Mouse (Mus musculus): ENCODE results near the gene Tmem104. TPM values are rescaled to one million over a fixed set of nuclear protein-coding genes. Genes with fewer than 3 reads are reported as not detected.
A peak's percentile ranks its signal among the peaks of the same experiment; 100 is the strongest.

Tmem104 gene
- polyA plus RNA-seq, 1 experiment from 2014 or later, result 10.7 TPM

- H3K4me2 ChIP-seq (replicated peaks), result no peak overlapping the region
- H3K9ac ChIP-seq, result no peak overlapping the region
- 81% methylated on average over 3 of the region's 3 CpGs for WGBS
- H3K36me3 ChIP-seq (replicated peaks; ENCODE audit: control insufficient read depth, insufficient read depth), result peaks cover 17% of the 10 kb centered on the region; the same call in 1 of the 2 replicates
- peaks cover 16% of the 10 kb centered on the region for H3K4me1 ChIP-seq (replicated peaks; ENCODE audit: control insufficient read depth, insufficient read depth, low read length)
- H3K27me3 ChIP-seq (ENCODE audit: control insufficient read depth, insufficient read depth, low read length), result peaks cover 9% of the 10 kb centered on the region; the same call in 1 of the 2 replicates
- H3K9me3 ChIP-seq (ENCODE audit: control insufficient read depth, low read length), result no peaks in the 10 kb centered on the region
- no peak for DNase-seq (ENCODE audit: low spot score)
- no peak overlapping the region for H3K4me3 ChIP-seq (replicated peaks; ENCODE audit: low read length)
- ATAC-seq (ENCODE audit: low FRiP score), result no peak
- no peak overlapping the region for H3K27ac ChIP-seq
Measured at GRCm38 (mm10) chr11:115242746-115243145, 55.5 kb downstream of the Tmem104 start.

- peaks cover 19% of the 10 kb centered on the region for H3K27me3 ChIP-seq (ENCODE audit: control insufficient read depth, insufficient read depth, low read length)
- no peaks in the 10 kb centered on the region for H3K9me3 ChIP-seq (ENCODE audit: control insufficient read depth, low read length)
- H3K9ac ChIP-seq, result no peak overlapping the region
- 93% methylated on average over 12 of the region's 12 CpGs for WGBS
- H3K27ac ChIP-seq, result no peak overlapping the region
- DNase-seq (ENCODE audit: low spot score) (no peak), ATAC-seq (ENCODE audit: low FRiP score) (no peak)
- no peak overlapping the region for H3K4me2 ChIP-seq (replicated peaks)
- H3K4me1 ChIP-seq (replicated peaks; ENCODE audit: control insufficient read depth, insufficient read depth, low read length), result peaks cover 16% of the 10 kb centered on the region
- H3K36me3 ChIP-seq (replicated peaks; ENCODE audit: control insufficient read depth, insufficient read depth), result peaks cover 17% of the 10 kb centered on the region; the same call in 1 of the 2 replicates
- H3K4me3 ChIP-seq (replicated peaks; ENCODE audit: low read length), result no peak overlapping the region
Measured at GRCm38 (mm10) chr11:115243783-115244182, 56.5 kb downstream of the Tmem104 start.

- Histone ChIP-seq H3K9me3 (ENCODE audit: control insufficient read depth, low read length) (no peaks in the 10 kb centered on the region), H3K27ac (no peak overlapping the region), H3K4me1 (replicated peaks; ENCODE audit: control insufficient read depth, insufficient read depth, low read length) (peaks cover 19% of the 10 kb centered on the region), H3K36me3 (replicated peaks; ENCODE audit: control insufficient read depth, insufficient read depth) (peaks cover 17% of the 10 kb centered on the region; the same call in 1 of the 2 replicates), H3K9ac (no peak overlapping the region), H3K4me2 (replicated peaks) (no peak overlapping the region), H3K4me3 (replicated peaks; ENCODE audit: low read length) (no peak overlapping the region), H3K27me3 (ENCODE audit: control insufficient read depth, insufficient read depth, low read length) (peaks cover 29% of the 10 kb centered on the region)
- 70% methylated on average over 8 of the region's 8 CpGs for WGBS
- no peak for DNase-seq (ENCODE audit: low spot score)
- no peak for ATAC-seq (ENCODE audit: low FRiP score)
Measured at GRCm38 (mm10) chr11:115244840-115245239, 57.6 kb downstream of the Tmem104 start.

GRCm38 (mm10) chr11:115246386-115246785 is 59.1 kb downstream of the Tmem104 start:
- H3K36me3 ChIP-seq (replicated peaks; ENCODE audit: control insufficient read depth, insufficient read depth), result peaks cover 17% of the 10 kb centered on the region; the same call in 1 of the 2 replicates
- no peak overlapping the region for H3K4me3 ChIP-seq (replicated peaks; ENCODE audit: low read length)
- ATAC-seq (ENCODE audit: low FRiP score), result peak; percentile 40; the same call in 1 of the 2 replicates
- H3K27ac ChIP-seq, result no peak overlapping the region
- 52% methylated on average over 8 of the region's 8 CpGs for WGBS
- no peak for DNase-seq (ENCODE audit: low spot score)
- H3K9ac ChIP-seq, result no peak overlapping the region
- H3K27me3 ChIP-seq (ENCODE audit: control insufficient read depth, insufficient read depth, low read length), result peaks cover 44% of the 10 kb centered on the region
- H3K4me2 ChIP-seq (replicated peaks), result no peak overlapping the region
- peaks cover 29% of the 10 kb centered on the region for H3K4me1 ChIP-seq (replicated peaks; ENCODE audit: control insufficient read depth, insufficient read depth, low read length)
- H3K9me3 ChIP-seq (ENCODE audit: control insufficient read depth, low read length), result no peaks in the 10 kb centered on the region

GRCm38 (mm10) chr11:115247240-115247639 is 60.0 kb downstream of the Tmem104 start:
- no peak overlapping the region for H3K4me3 ChIP-seq (replicated peaks; ENCODE audit: low read length)
- no peak overlapping the region for H3K27ac ChIP-seq
- DNase-seq (ENCODE audit: low spot score), result no peak
- H3K4me1 ChIP-seq (replicated peaks; ENCODE audit: control insufficient read depth, insufficient read depth, low read length), result peaks cover 29% of the 10 kb centered on the region
- WGBS, result 18% methylated on average over 3 of the region's 3 CpGs
- H3K36me3 ChIP-seq (replicated peaks; ENCODE audit: control insufficient read depth, insufficient read depth), result peaks cover 17% of the 10 kb centered on the region; the same call in 1 of the 2 replicates
- no peak for ATAC-seq (ENCODE audit: low FRiP score)
- H3K9me3 ChIP-seq (ENCODE audit: control insufficient read depth, low read length), result no peaks in the 10 kb centered on the region
- H3K9ac ChIP-seq, result no peak overlapping the region
- peaks cover 44% of the 10 kb centered on the region for H3K27me3 ChIP-seq (ENCODE audit: control insufficient read depth, insufficient read depth, low read length)
- no peak overlapping the region for H3K4me2 ChIP-seq (replicated peaks)

GRCm38 (mm10) chr11:115247945-115248344 is 60.7 kb downstream of the Tmem104 start:
- 70% methylated on average over 6 of the region's 6 CpGs for WGBS
- Histone ChIP-seq H3K27me3 (ENCODE audit: control insufficient read depth, insufficient read depth, low read length) (peaks cover 44% of the 10 kb centered on the region), H3K4me2 (replicated peaks) (no peak overlapping the region), H3K36me3 (replicated peaks; ENCODE audit: control insufficient read depth, insufficient read depth) (peaks cover 17% of the 10 kb centered on the region; the same call in 1 of the 2 replicates), H3K9ac (no peak overlapping the region), H3K27ac (no peak overlapping the region), H3K9me3 (ENCODE audit: control insufficient read depth, low read length) (no peaks in the 10 kb centered on the region), H3K4me1 (replicated peaks; ENCODE audit: control insufficient read depth, insufficient read depth, low read length) (peaks cover 29% of the 10 kb centered on the region), H3K4me3 (replicated peaks; ENCODE audit: low read length) (no peak overlapping the region)
- DNase-seq (ENCODE audit: low spot score), result no peak
- ATAC-seq (ENCODE audit: low FRiP score), result no peak

- H3K36me3 ChIP-seq (replicated peaks; ENCODE audit: control insufficient read depth, insufficient read depth), result 0 out of 2 replicates have a peak, but pooled peaks cover 6% of the 10 kb centered on the region
- H3K27ac ChIP-seq, result no peak overlapping the region
- peaks cover 29% of the 10 kb centered on the region for H3K4me1 ChIP-seq (replicated peaks; ENCODE audit: control insufficient read depth, insufficient read depth, low read length)
- ATAC-seq (ENCODE audit: low FRiP score), result no peak
- 2% methylated on average over 60 of the region's 63 CpGs for WGBS
- H3K9ac ChIP-seq, result peak overlapping the region; percentile 57
- peaks cover 49% of the 10 kb centered on the region for H3K27me3 ChIP-seq (ENCODE audit: control insufficient read depth, insufficient read depth, low read length)
- peak overlapping the region; percentile 89 for H3K4me2 ChIP-seq (replicated peaks)
- peak overlapping the region; percentile 48 for H3K4me3 ChIP-seq (replicated peaks; ENCODE audit: low read length)
- DNase-seq (ENCODE audit: low spot score), result no peak
- H3K9me3 ChIP-seq (ENCODE audit: control insufficient read depth, low read length), result no peaks in the 10 kb centered on the region
Measured at GRCm38 (mm10) chr11:115249721-115250404, 62.6 kb downstream of the Tmem104 start.

- Histone ChIP-seq H3K4me3 (replicated peaks; ENCODE audit: low read length) (peak overlapping the region; percentile 48), H3K27me3 (ENCODE audit: control insufficient read depth, insufficient read depth, low read length) (peaks cover 49% of the 10 kb centered on the region), H3K9me3 (ENCODE audit: control insufficient read depth, low read length) (no peaks in the 10 kb centered on the region), H3K4me1 (replicated peaks; ENCODE audit: control insufficient read depth, insufficient read depth, low read length) (peaks cover 23% of the 10 kb centered on the region), H3K27ac (no peak overlapping the region), H3K36me3 (replicated peaks; ENCODE audit: control insufficient read depth, insufficient read depth) (0 out of 2 replicates have a peak, but pooled peaks cover under 1% of the 10 kb centered on the region), H3K9ac (peak overlapping the region; percentile 57), H3K4me2 (replicated peaks) (peak overlapping the region; percentile 89)
- ATAC-seq (ENCODE audit: low FRiP score), result no peak
- DNase-seq (ENCODE audit: low spot score), result no peak
- 2% methylated on average over 32 of the region's 36 CpGs for WGBS
Measured at GRCm38 (mm10) chr11:115250405-115251090, 63.3 kb downstream of the Tmem104 start.

GRCm38 (mm10) chr11:115251258-115251657 is 64.0 kb downstream of the Tmem104 start:
- Histone ChIP-seq H3K4me2 (replicated peaks) (no peak overlapping the region), H3K9me3 (ENCODE audit: control insufficient read depth, low read length) (no peaks in the 10 kb centered on the region), H3K27ac (no peak overlapping the region), H3K27me3 (ENCODE audit: control insufficient read depth, insufficient read depth, low read length) (peaks cover 54% of the 10 kb centered on the region), H3K4me3 (replicated peaks; ENCODE audit: low read length) (no peak overlapping the region), H3K9ac (no peak overlapping the region), H3K4me1 (replicated peaks; ENCODE audit: control insufficient read depth, insufficient read depth, low read length) (peaks cover 23% of the 10 kb centered on the region), H3K36me3 (replicated peaks; ENCODE audit: control insufficient read depth, insufficient read depth) (no peaks in the 10 kb centered on the region)
- no peak for DNase-seq (ENCODE audit: low spot score)
- no peak for ATAC-seq (ENCODE audit: low FRiP score)
- WGBS, result 57% methylated on average over 3 of the region's 3 CpGs

Measured in hindbrain, embryonic 14.5 days (tissue).